Mouse (Mus musculus) CH12.LX (cell line): ENCODE results near the gene Ermap. TPM values are rescaled to one million over a fixed set of nuclear protein-coding genes. Genes with fewer than 3 reads are reported as not detected.

ENCODE experiments used
- DNase-seq: peaks from one replicate; pipeline ENCODE4 v3.0.0-alpha.2; 2013; ENCODE audit errors: extremely low read depth
- H3K27ac ChIP-seq: 2 replicates; pipeline ENCODE4 v1.5.1; 2012; ENCODE audit warnings: low read depth, mild to moderate bottlenecking, control low read depth, moderate library complexity; ENCODE audit not compliant: insufficient read depth
- H3K27me3 ChIP-seq: replicated peaks from 2 replicates; pipeline ENCODE3; 2012; ENCODE audit warnings: inconsistent platforms
- H3K36me3 ChIP-seq, 2 experiments: replicated peaks in 1 of 2; 2 replicates each; pipeline versions ENCODE3 to v1.6.1; 2012; ENCODE audit warnings: inconsistent platforms in 1 of 2, low read length in 1 of 2, mild to moderate bottlenecking in 1 of 2, mixed read lengths in 1 of 2, moderate library complexity in 1 of 2; ENCODE audit not compliant: control insufficient read depth in 1 of 2, insufficient read depth in 1 of 2
- H3K4me1 ChIP-seq, 2 experiments: 2 replicates each; pipeline ENCODE4 v1.6.1; 2012; ENCODE audit warnings: inconsistent platforms in 1 of 2, moderate library complexity in 1 of 2; ENCODE audit not compliant: insufficient read depth in 2 of 2, control insufficient read depth in 1 of 2
- H3K4me2 ChIP-seq: 2 replicates; pipeline ENCODE4 v1.6.1; 2012; ENCODE audit warnings: low read depth, mild to moderate bottlenecking, control low read depth; ENCODE audit not compliant: poor library complexity, insufficient read depth, severe bottlenecking
- H3K4me3 ChIP-seq, 3 experiments: fragments of 150-350 bp in 1 of 3; sonication (generic) in 1 of 3; replicated peaks in 1 of 3; 2 replicates each; pipeline versions ENCODE3 to v1.5.1; 2011 to 2012; ENCODE audit warnings: low read depth in 2 of 3, low read length in 2 of 3, mild to moderate bottlenecking in 2 of 3, moderate library complexity in 2 of 3, control low read depth in 1 of 3, improper control_type of control experiment in 1 of 3, inconsistent platforms in 1 of 3, mixed read lengths in 1 of 3; ENCODE audit not compliant: poor library complexity in 1 of 3
- H3K79me2 ChIP-seq: replicated peaks from 2 replicates; pipeline ENCODE4 v1.6.1; 2012; ENCODE audit warnings: mild to moderate bottlenecking, moderate library complexity; ENCODE audit not compliant: control insufficient read depth, poor library complexity, insufficient read depth, severe bottlenecking; ENCODE audit errors: extremely low read depth
- H3K9ac ChIP-seq: 2 replicates; pipeline ENCODE4 v1.6.1; 2012; ENCODE audit warnings: low read depth, mild to moderate bottlenecking, control low read depth, moderate library complexity; ENCODE audit not compliant: insufficient read depth
- H3K9me3 ChIP-seq: replicated peaks from 2 replicates; pipeline ENCODE3; 2012; ENCODE audit warnings: low read length, inconsistent platforms, mixed read lengths
- BHLHE40 ChIP-seq: IDR thresholded peaks from 2 replicates; pipeline ENCODE4 v1.6.1; 2011; ENCODE audit warnings: mild to moderate bottlenecking, low read depth, low read length, improper control_type of control experiment
- CHD1 ChIP-seq: IDR thresholded peaks from 2 replicates; pipeline ENCODE4 v1.6.1; 2012; ENCODE audit warnings: low read depth, low read length, improper control_type of control experiment, inconsistent platforms
- CTCF ChIP-seq, 2 experiments: IDR thresholded peaks in 1 of 2; conservative IDR thresholded peaks in 1 of 2; 2 replicates each; pipeline ENCODE4 v1.5.1; 2011 to 2012; ENCODE audit warnings: low read depth in 2 of 2, low read length in 2 of 2, improper control_type of control experiment in 1 of 2, inconsistent platforms in 1 of 2, mild to moderate bottlenecking in 1 of 2, moderate library complexity in 1 of 2
- ELF1 ChIP-seq: IDR thresholded peaks from 2 replicates; pipeline ENCODE4 v1.6.1; 2014; ENCODE audit warnings: low read depth, mild to moderate bottlenecking, inconsistent platforms, low read length, improper control_type of control experiment
- ETS1 ChIP-seq: conservative IDR thresholded peaks from 2 replicates; pipeline ENCODE4 v1.6.1; 2012; ENCODE audit warnings: low read depth, mild to moderate bottlenecking, inconsistent platforms, low read length, improper control_type of control experiment, moderate library complexity
- IRF4 ChIP-seq: IDR thresholded peaks from 2 replicates; pipeline ENCODE4 v1.6.1; 2014; ENCODE audit warnings: low read depth, mild to moderate bottlenecking, inconsistent platforms, low read length, improper control_type of control experiment
- JUN ChIP-seq: IDR thresholded peaks from 2 replicates; pipeline ENCODE4 v1.6.1; 2011; ENCODE audit warnings: low read depth, mild to moderate bottlenecking, low read length, improper control_type of control experiment, moderate library complexity; ENCODE audit not compliant: insufficient read depth
- KAT2A ChIP-seq: IDR thresholded peaks from 2 replicates; pipeline ENCODE4 v1.6.1; 2012; ENCODE audit warnings: low read length, improper control_type of control experiment, inconsistent platforms; ENCODE audit not compliant: insufficient replicate concordance
- MAFK ChIP-seq: IDR thresholded peaks from 2 replicates; pipeline ENCODE4 v1.6.1; 2011; ENCODE audit warnings: low read length, improper control_type of control experiment; ENCODE audit not compliant: insufficient replicate concordance
- MAX ChIP-seq: IDR thresholded peaks from 2 replicates; pipeline ENCODE4 v1.6.1; 2011; ENCODE audit warnings: low read length, improper control_type of control experiment
- MEF2A ChIP-seq: IDR thresholded peaks from 2 replicates; pipeline ENCODE4 v1.6.1; 2014; ENCODE audit warnings: low read depth, mild to moderate bottlenecking, inconsistent platforms, low read length, improper control_type of control experiment, borderline replicate concordance
- MXI1 ChIP-seq: IDR thresholded peaks from 2 replicates; pipeline ENCODE4 v1.6.1; 2011; ENCODE audit warnings: mild to moderate bottlenecking, low read depth, low read length, improper control_type of control experiment
- NELFE ChIP-seq: IDR thresholded peaks from 2 replicates; pipeline ENCODE4 v1.6.1; 2011; ENCODE audit warnings: low read depth, low read length, improper control_type of control experiment
- PAX5 ChIP-seq: IDR thresholded peaks from 2 replicates; pipeline ENCODE4 v1.6.1; 2012; ENCODE audit warnings: low read length, inconsistent platforms, mixed read lengths
- POLR2AphosphoS2 ChIP-seq: IDR thresholded peaks from 2 replicates; pipeline ENCODE4 v1.6.1; 2011; ENCODE audit warnings: low read depth, low read length, improper control_type of control experiment
- RAD21 ChIP-seq: IDR thresholded peaks from 2 replicates; pipeline ENCODE4 v1.6.1; 2011; ENCODE audit warnings: low read depth, mild to moderate bottlenecking, low read length, improper control_type of control experiment, moderate library complexity
- UBTF ChIP-seq: IDR thresholded peaks from 2 replicates; pipeline ENCODE4 v1.6.1; 2012; ENCODE audit warnings: low read depth, mild to moderate bottlenecking, inconsistent platforms, low read length, improper control_type of control experiment, moderate library complexity
- USF2 ChIP-seq: conservative IDR thresholded peaks from 2 replicates; pipeline ENCODE4 v1.6.1; 2011; ENCODE audit warnings: low read depth, low read length, improper control_type of control experiment
- ZC3H11A ChIP-seq: IDR thresholded peaks from 2 replicates; pipeline ENCODE4 v1.6.1; 2012; ENCODE audit warnings: low read depth, mild to moderate bottlenecking, inconsistent platforms, low read length, improper control_type of control experiment
- ZKSCAN1 ChIP-seq: IDR thresholded peaks from 2 replicates; pipeline ENCODE4 v1.6.1; 2012; ENCODE audit warnings: low read depth, inconsistent platforms, low read length, improper control_type of control experiment, borderline replicate concordance
- ZNF384 ChIP-seq: IDR thresholded peaks from 2 replicates; pipeline ENCODE4 v1.6.1; 2012; ENCODE audit warnings: low read depth, low read length, improper control_type of control experiment, inconsistent platforms
- dilution Hi-C: fragments of 300-500 bp; cut with MboI; formaldehyde crosslinking; loops from 2 replicates; pipeline ENCODE4 v1.14.3; 2020; ENCODE audit warnings: low sequenced_read_pairs; ENCODE audit not compliant: extremely low pct_unique_long_range_greater_than_20kb, extremely low pct_ligation_motif_present
- in situ Hi-C: fragments of 300-500 bp; cut with MboI; formaldehyde crosslinking; loops from 3 replicates; pipeline ENCODE4 v1.14.3; 2019; ENCODE audit warnings: low sequenced_read_pairs, low pct_ligation_motif_present, low pct_unique_long_range_greater_than_20kb, mixed read lengths
- polyA plus RNA-seq: library from polyadenylated mRNA; unstranded; fragments of >175 nt; gene quantifications from 2 replicates; pipeline ENCODE4 v1.2.1, GENCODE M21; 2012; ENCODE audit warnings: low read depth; ENCODE audit not compliant: insufficient read length
- total RNA-seq, 2 experiments: library from RNA; depleted of rRNA; stranded (reverse); fragments of 300-350 nt in 1 of 2; fragments of >200 nt in 1 of 2; gene quantifications; 2 replicates each; pipeline ENCODE4 v1.2.3; 2012 to 2014

Ermap gene
- total and polyA plus RNA-seq, 3 experiments: not detected

- TF ChIP-seq USF2 (no peak), BHLHE40 (no peak), ZC3H11A (no peak), ELF1 (0 out of 2 replicates have a peak, but pooled peaks have one; percentile 10), CTCF (conservative IDR thresholded peaks at IDR 0.05 in 1 of 2, IDR thresholded peaks at IDR 0.05 in 1 of 2; ENCODE audit: low read depth in 2 of 2, low read length in 2 of 2) (no peak), UBTF (no peak), POLR2AphosphoS2 (peak; percentile 85; the same call in 1 of the 2 replicates), MAFK (no peak), KAT2A (0 out of 2 replicates have a peak, but pooled peaks have one; percentile 38), NELFE (peak; percentile 88), JUN (no peak)
- TF ChIP-seq, all 38 proteins: peak for 16
Observed at GRCm38 (mm10) chr4:119232410-119233255, 42.8 kb upstream of the Ermap start, which contains the start of the genes AU022252 and P3h1 (continued).

GRCm38 (mm10) chr4:119226751-119227150 is 36.9 kb upstream of the Ermap start:
- DNase-seq: peak; percentile 74
- dilution Hi-C loops (no loop called here), in situ Hi-C loops (no loop called here)
- H3K36me3 ChIP-seq: peaks cover 23 to 55% of the 10 kb centered on the region in 2 experiments
- H3K4me3 ChIP-seq: no peak overlapping the region
- TF ChIP-seq IRF4: no peak
- no peak for TF ChIP-seq KAT2A
- no peak for TF ChIP-seq PAX5
- no peak for TF ChIP-seq POLR2AphosphoS2
- no peak for TF ChIP-seq UBTF
- TF ChIP-seq ZKSCAN1: no peak
- peak; percentile 49; the same call in 1 of the 2 replicates for TF ChIP-seq MAX
- no peak for TF ChIP-seq RAD21
- no peak for TF ChIP-seq ZNF384
- TF ChIP-seq BHLHE40: peak; percentile 83
- TF ChIP-seq MXI1: 0 out of 2 replicates have a peak, but pooled peaks have one; percentile 27
- TF ChIP-seq MEF2A: no peak
- TF ChIP-seq ETS1: peak; percentile 58; the same call in 1 of the 2 replicates
- peak; percentile 46; the same call in 1 of the 2 replicates for TF ChIP-seq MAFK
- TF ChIP-seq NELFE: no peak
- no peak for TF ChIP-seq CHD1
- no peak overlapping the region for H3K4me2 ChIP-seq
- peaks cover 6 to 44% of the 10 kb centered on the region in 2 experiments; a peak in 3 of 4 replicates for H3K4me1 ChIP-seq
- no peak overlapping the region for H3K27ac ChIP-seq
- H3K9me3 ChIP-seq: no peaks in the 10 kb centered on the region
- no peak overlapping the region; the same call in 1 of the 2 replicates for H3K9ac ChIP-seq
- H3K27me3 ChIP-seq: no peaks in the 10 kb centered on the region
- H3K79me2 ChIP-seq: no peaks in the 10 kb centered on the region
